Mouse (Mus musculus) heart, adult 11 months (tissue): ENCODE data around the gene Ndc80.
"Not testable (repeated sequence)": the region's sequence is repeated elsewhere in the genome, so short reads cannot be mapped to it uniquely, and the experiment has no call there.

Experiments used
- DNase-seq: peaks from one replicate; pipeline ENCODE4 v3.0.0; 2022

Ndc80 gene

DNA sequence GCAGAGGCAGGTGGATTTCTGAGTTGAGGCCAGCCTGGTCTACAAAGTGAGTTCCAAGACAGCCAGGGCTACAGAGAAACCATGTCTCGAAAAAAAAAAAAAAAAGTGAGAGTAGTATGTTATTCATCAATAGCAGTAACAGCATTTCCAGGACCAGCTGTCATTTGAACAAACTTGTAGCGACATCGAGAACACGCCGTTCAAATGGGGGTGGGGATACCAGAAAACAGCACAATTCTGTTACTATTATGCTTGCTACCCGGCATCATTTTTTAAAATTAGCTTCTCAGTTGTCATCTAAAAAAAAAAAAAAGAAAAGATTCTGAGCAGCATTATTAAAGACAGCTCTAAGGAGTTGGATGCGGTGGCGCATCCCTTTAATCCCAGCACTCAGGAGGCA is 49.2 kb downstream of the Ndc80 start:
- peak; percentile 81 for DNase-seq

DNA sequence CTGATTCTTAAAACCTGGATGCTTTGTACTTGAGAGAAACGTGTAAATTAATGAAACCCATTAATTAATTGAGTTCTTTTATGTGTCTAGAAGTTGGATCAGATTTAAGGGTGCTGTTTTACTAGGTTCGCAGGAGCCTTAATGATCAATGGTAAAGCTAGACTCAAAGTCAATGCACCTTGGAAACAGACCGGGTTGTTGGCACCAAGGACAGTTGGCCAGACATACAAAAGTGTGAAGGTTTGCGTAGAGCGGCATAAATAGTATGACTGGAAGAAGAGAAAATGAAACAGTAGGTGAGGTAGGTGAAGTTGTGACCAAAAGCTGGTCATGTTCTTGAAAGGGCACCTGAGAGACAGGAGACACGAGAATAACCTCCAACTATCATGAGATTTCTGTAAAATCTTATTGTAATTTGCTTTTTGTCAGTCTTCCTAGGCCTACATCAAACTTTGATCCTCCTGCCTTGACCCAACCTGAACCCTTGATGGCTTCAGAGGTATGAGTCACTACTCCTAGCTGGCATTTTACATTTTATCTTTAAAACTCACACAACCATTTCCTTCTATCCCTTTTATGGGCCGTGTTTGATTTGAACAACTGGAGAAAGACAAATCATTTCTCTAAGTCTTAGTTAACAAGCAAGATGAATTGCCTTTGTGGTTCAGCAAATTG is 50.2 kb downstream of the Ndc80 start:
- DNase-seq, result peak; percentile 80

DNA sequence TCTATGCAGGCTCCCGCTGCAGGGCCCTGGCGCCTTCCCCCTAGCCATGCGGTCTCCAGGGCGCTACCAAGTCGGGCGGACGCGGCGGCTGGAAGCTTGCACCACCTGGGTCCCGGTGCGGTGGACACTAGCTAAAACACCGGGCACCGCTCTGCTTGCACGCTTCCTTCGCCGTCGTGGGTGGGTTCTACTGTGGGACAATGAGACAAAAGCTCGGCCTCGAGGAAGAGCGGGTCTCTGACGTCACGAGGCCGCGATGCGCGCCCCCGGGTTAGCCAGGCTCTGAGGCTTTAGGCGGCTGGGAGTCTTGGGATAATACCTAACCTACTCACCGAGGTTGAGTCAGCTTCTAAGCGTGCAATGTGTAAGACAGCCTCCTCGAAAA is 51.0 kb downstream of the Ndc80 start:
- no peak for DNase-seq

DNA sequence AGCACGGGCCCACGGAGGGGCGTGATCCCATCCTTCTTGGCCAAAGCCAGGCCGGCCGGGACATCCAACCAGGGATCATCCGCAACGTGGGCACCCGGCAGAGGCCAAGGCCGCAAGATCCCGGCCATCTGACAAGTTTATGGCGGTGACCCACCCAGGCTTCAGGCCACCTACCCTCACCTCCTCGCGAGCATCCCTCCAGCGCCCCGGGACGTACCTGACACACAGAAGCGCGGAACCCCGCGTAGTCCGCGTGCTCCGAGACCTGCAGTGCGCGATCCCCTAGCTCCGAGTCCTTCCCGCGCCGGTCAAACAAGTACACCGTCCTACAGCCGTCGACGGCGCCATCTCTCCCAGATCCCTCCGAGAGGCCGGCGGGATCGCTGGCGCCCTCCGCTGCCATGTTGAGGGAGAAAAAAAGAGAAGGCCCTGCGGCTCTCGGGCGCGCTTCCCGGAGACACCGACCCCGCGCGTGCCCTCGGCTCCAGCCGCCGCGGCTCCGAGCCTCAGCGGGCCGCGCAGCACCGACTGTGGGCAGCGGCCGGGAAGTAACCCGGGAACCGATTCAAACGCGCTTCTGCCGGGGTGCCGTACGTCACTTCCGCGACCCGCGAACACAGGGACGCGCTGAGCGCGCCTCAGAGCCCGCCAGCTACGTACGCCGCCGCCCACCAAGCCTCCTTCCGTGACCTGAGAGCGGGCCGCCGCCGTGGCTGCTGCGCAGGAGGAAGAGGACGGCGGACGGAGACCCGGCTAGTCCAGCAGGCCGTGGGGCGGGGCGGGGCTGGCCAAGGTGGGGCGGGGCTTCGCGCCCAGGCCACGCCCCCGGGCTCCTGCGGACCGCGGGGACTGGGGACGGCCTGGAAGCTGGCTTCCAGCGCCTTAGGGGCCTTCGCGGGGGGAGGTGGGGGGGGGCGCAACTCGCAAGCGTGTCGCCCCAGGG is 51.6 kb downstream of the Ndc80 start, which contains the start of gene Smchd1:
Gene Smchd1, minus strand, starts transcription at position 582 of the 943 bp plus-strand sequence.
- DNase-seq, result peak; percentile 100

DNA sequence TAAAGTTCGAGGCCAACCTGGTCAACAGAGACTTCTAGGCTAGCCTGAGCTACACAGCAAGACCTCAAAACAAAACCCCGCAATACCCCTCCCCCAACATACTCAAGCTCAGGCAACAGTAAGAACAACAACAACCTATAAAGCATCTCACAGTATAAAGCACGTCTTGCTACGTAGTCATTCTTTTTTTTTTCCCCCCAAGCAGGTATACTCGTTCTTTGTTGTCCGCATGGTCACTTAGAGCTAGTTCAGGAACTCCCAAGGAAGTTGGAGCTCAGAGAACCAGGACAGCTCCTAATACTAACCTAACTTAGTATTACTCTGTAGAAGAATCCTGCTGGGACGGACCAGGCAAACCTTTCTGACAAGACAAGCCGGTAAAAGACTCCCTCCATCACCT is 52.5 kb downstream of the Ndc80 start:
- peak; percentile 45 for DNase-seq

DNA sequence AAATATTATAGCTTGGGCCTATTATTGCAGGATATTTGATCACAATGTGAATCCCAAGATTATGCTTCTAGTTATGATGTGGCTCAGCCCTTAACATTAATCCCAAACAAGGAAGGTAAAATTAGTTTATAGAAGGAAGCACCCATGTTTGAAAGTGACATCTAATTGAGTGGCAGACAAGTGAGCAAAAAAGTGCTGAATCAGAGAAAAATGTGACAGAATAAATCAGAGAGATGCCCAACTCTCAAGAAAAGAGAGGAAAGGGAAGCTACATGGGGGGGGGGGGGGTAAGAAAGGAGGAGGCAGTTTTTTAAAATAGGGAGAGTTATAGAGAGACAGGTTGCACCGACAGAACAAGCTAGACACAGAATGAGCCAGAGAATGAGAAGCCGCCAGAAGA is 55.4 kb downstream of the Ndc80 start:
- DNase-seq, result peak; percentile 6

DNA sequence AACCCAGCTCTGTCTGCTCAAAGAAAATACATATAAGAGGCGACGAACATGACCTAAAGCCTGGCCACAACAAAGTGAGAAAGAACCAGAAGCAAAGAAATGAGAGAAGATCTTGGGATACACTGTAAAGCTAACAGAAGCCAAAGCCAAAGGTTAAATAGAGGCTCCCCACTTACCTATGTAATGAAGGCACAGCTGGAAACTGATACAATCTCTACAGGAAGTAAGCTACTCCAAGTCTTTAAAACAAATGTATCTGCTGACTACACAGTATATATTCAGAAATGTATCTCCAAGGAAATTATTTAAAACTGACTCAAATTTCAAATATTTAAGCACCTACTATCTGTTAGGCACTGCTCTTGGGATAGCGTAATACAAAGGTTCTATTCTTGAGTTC is 66.3 kb downstream of the Ndc80 start:
- DNase-seq, result peak; percentile 9

DNA sequence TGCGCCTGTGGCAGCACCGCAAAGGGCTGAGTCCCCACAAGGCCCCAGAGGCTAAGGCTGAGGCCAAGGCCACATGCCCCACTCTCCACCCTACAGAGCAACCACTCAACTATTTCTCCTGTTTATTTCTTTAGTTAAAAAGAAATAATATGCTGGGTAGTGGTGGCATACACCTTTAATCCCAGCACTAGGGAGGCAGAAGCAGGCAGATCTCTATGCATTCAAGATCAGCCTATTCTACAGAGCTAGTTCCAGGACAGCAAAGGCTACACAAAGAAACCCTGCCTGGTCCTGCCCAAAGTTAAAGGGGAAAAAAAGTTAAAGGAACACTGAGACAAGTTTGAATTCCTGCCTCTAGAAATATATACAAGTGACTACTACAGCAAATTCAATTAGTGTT is 66.8 kb downstream of the Ndc80 start, which contains the start of gene Gm4707:
Gene Gm4707, minus strand, starts transcription at position 101 of the 400 bp plus-strand sequence.
- DNase-seq, result no peak

DNA sequence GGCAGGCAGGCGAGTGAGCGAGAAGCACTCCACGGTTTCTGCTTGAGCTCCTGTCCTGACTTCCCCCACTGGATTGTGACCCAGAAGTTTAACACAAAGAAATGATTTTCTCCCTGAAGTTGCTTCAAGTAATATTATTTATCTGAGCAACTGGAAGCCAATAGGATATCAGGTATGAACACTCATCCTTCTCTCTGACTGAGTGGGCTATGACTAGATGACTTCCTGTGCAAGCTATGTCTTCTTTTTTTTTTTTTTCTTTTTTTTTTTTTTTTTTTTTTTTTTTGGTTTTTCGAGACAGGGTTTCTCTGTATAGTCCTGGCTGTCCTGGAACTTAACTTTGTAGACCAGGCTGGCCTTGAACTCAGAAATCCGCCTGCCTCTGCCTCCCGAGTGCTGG is 69.3 kb downstream of the Ndc80 start:
- DNase-seq, result not testable (repeated sequence)
